Mouse (Mus musculus) embryonic facial prominence, embryonic 11.5 days (tissue): ENCODE data around the gene Syce1. TPM values are rescaled to one million over a fixed set of nuclear protein-coding genes. Genes with fewer than 3 reads are reported as not detected.
A peak's percentile ranks its signal among the peaks of the same experiment; 100 is the strongest.

Experiments used
- ATAC-seq: fragments of 200-750 bp; cut with Nextera tagmentation; replicated peaks from 2 replicates; pipeline ENCODE4 v1.8.0; 2017; ENCODE audit warnings: low read depth; ENCODE audit not compliant: insufficient number of reproducible peaks, low FRiP score, low TSS enrichment
- DNase-seq: peaks from one replicate; pipeline ENCODE4 v3.0.0-alpha.2; 2015; ENCODE audit warnings: low spot score
- H3K27ac ChIP-seq: fragments of 300-500 bp; sonication (generic); replicated peaks from 2 replicates; pipeline ENCODE4 v1.5.1; 2014; ENCODE audit warnings: mild to moderate bottlenecking, low read depth, low read length, control low read depth
- H3K27me3 ChIP-seq: fragments of 300-500 bp; sonication (generic); 2 replicates; pipeline ENCODE4 v1.6.1; 2014; ENCODE audit warnings: mild to moderate bottlenecking, low read length, moderate library complexity, mixed read lengths; ENCODE audit not compliant: control insufficient read depth, insufficient read depth
- H3K36me3 ChIP-seq: fragments of 300-500 bp; sonication (generic); replicated peaks from 2 replicates; pipeline ENCODE4 v1.6.1; 2014; ENCODE audit warnings: low read depth, mild to moderate bottlenecking, low read length, moderate library complexity, mixed read lengths; ENCODE audit not compliant: control insufficient read depth, insufficient read depth
- H3K4me1 ChIP-seq: fragments of 300-500 bp; sonication (generic); 2 replicates; pipeline ENCODE4 v1.6.1; 2014; ENCODE audit warnings: low read length, mixed read lengths; ENCODE audit not compliant: control insufficient read depth, insufficient read depth
- H3K4me2 ChIP-seq: fragments of 300-500 bp; sonication (generic); 2 replicates; pipeline ENCODE4 v1.6.1; 2014; ENCODE audit warnings: low read depth, mild to moderate bottlenecking, control low read depth, low read length, moderate library complexity
- H3K4me3 ChIP-seq: fragments of 300-500 bp; sonication (generic); 2 replicates; pipeline ENCODE4 v1.5.1; 2014; ENCODE audit warnings: low read depth, low read length, control low read depth
- H3K9ac ChIP-seq: fragments of 300-500 bp; sonication (generic); replicated peaks from 2 replicates; pipeline ENCODE4 v1.6.1; 2014; ENCODE audit warnings: mild to moderate bottlenecking, control low read depth, low read length
- H3K9me3 ChIP-seq: fragments of 300-500 bp; sonication (generic); replicated peaks from 2 replicates; pipeline ENCODE4 v1.6.1; 2016; ENCODE audit warnings: mild to moderate bottlenecking, low read length, inconsistent platforms, mixed read lengths; ENCODE audit not compliant: control insufficient read depth
- WGBS: fragments of 180-500 bp; shearing (Covaris S2); extraction: QIAGEN DNeasy Blood & Tissue Kit; methylation state at CpG from one replicate; pipeline ENCODE4 v1.1.7; 2014; 5-methylcytosine and 5-hydroxymethylcytosine counted together
- polyA plus RNA-seq: library from polyadenylated mRNA; unstranded; fragments of >200 nt; fragmentation: Nextera tagmentation; extraction: Ambion mirVana; gene quantifications from 2 replicates; pipeline ENCODE4 v1.2.1, GENCODE M21; 2014

The Syce1 gene
- polyA plus RNA-seq, 1 experiment from 2014 or later = 0.14 TPM

DNA sequence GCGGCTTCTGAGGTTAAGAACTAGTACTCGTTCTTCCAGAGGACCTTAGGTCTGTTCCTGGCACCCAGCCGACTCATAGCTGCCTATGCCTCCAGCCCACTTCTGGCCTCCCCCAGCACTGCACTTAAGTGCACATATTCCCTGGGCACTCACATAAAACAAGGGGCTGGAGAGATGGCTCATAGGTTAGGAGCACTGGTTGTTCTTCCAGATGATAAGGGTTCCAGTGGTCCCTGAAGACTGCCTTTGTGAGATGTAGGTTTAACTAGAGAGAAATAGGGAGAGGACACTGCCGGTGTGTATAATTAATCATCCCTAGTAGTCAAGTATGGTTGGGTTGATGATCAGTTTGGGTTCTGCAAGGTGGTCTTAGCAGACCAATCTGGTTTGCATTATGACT is 35.1 kb upstream of the Syce1 start:
- 86% methylated on average over 4 of the region's 4 CpGs for WGBS
- Histone ChIP-seq H3K4me1 (no peaks in the 10 kb centered on the region), H3K27me3 (no peaks in the 10 kb centered on the region), H3K9ac (no peak overlapping the region), H3K4me3 (no peak overlapping the region), H3K4me2 (no peak overlapping the region), H3K36me3 (no peaks in the 10 kb centered on the region), H3K27ac (no peak overlapping the region), H3K9me3 (no peaks in the 10 kb centered on the region)
- ATAC-seq (no peak), DNase-seq (no peak)

DNA sequence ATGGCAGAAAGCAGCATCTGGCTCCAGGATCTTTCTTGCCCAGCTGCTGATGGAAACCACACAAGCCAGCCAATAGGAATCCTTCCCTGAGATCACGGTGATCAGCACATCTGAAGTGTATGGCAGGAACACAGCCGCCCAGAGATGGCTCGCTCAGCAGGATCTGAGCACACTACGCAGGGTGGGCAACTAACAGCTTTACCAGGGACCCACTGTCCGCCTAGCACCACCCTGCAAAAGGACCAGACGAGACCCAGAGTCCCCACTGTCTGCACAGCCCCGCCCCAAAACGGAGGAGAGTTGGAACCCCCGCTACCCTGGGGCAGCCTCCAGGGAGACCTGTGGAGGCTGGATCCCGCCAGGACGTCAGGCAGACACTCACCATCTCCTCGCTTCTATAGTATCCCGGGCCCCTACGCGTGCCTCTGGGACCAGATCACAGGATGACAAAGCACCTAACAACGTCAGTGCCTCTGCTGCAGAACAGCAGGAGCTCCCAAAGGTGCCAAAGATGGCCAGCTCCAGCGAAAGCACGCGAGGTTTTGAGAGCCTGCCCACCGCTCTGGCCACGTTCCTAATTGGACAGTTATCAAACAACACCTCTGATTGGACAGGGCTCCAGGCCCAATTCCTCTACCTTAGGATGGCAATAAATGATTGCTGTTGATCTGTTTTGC is 34.1 kb upstream of the Syce1 start, which contains the start of gene Zfp941:
Zfp941 (minus strand) TSS at position 526 of the 677 bp plus-strand sequence.
- peak within 1 kb of the TSS; percentile 55 for H3K4me3 ChIP-seq

DNA sequence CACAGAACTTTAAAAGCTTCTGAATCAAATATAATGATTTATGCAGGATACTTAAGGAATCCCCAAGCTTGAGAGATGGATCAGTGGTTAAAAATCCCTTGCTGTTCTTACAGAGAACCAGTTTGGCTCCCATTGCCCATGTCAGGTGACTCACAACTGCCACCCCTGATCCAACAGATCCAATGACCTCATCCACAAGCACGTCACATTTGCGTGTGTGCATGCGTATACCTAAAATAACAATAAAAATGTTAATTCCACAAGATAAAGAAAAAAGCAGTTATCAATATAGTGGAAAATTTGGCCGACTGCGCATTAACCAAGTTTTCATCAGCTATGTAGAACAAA is 33.6 kb upstream of the Syce1 start:
- 50% methylated on average over 5 of the region's 5 CpGs for WGBS
- no peaks in the 10 kb centered on the region for H3K4me1 ChIP-seq
- H3K36me3 ChIP-seq = no peaks in the 10 kb centered on the region
- DNase-seq (no peak), ATAC-seq (no peak)
- H3K4me2 ChIP-seq = peak overlapping the region; percentile 72
- H3K27ac ChIP-seq = no peak overlapping the region
- no peaks in the 10 kb centered on the region for H3K9me3 ChIP-seq
- H3K4me3 ChIP-seq = peak overlapping the region; percentile 55
- no peaks in the 10 kb centered on the region for H3K27me3 ChIP-seq
- H3K9ac ChIP-seq = no peak overlapping the region

More for the DNA sequence above, 34.1 kb upstream of the Syce1 start, which contains the start of gene Zfp941:
- 1% methylated on average over 20 of the region's 21 CpGs for WGBS
- H3K9ac ChIP-seq = peak within 1 kb of the TSS; percentile 67
- no peaks in the 10 kb centered on the region for H3K36me3 ChIP-seq
- H3K4me2 ChIP-seq = peak within 1 kb of the TSS; percentile 72
- no peaks in the 10 kb centered on the region for H3K9me3 ChIP-seq
- no peaks in the 10 kb centered on the region for H3K27me3 ChIP-seq
- no peak within 1 kb of the TSS for H3K27ac ChIP-seq
- DNase-seq (peak; percentile 77), ATAC-seq (peak; percentile 91)
- no peaks in the 10 kb centered on the region for H3K4me1 ChIP-seq

DNA sequence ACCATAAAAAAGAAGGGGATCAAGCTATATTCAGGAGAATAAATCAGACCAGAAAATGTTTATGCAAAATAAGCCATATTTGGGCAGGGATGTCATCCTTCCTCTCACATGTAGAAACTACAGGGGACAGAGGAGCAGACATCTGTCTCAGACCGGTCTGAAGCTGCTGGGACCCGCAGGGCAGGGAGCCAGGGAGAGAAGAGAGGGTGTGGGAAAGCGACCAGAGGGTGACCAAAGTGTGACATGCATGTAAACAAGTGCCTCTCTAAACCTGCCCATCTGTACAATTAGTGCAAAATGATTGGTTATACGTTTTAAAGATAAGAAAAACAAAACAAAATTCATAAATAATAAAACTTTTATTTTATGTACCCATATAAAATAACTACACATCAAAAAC is 32.5 kb upstream of the Syce1 start:
- WGBS = 80% methylated on average over 4 of the region's 4 CpGs

DNA sequence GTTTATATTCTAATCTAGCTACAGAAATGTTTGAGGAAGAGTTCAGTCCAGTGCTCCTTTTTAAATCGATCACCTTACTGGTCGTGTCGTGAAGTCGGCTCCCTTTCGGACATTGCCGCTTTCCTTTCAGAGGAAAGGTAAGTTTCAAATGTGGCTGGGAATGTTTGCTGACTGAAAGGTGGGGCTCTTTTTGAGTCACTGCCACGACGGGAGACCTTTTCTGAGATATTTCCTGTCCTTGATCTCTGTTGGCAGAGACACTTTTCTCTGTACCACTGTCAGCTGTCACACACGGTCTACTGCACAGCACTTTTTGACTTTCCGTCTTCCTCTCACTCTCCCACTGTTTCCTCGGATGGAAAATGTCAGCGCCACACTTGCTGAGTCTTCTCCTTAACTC is 25.2 kb upstream of the Syce1 start:
- H3K36me3 ChIP-seq = no peaks in the 10 kb centered on the region
- H3K9me3 ChIP-seq = no peaks in the 10 kb centered on the region
- no peak overlapping the region for H3K4me3 ChIP-seq
- no peak for ATAC-seq
- H3K4me2 ChIP-seq = no peak overlapping the region
- H3K9ac ChIP-seq = no peak overlapping the region
- 92% methylated on average over 12 of the region's 12 CpGs for WGBS
- H3K27me3 ChIP-seq = no peaks in the 10 kb centered on the region
- H3K4me1 ChIP-seq = no peaks in the 10 kb centered on the region
- no peak for DNase-seq
- H3K27ac ChIP-seq = no peak overlapping the region

More for the DNA sequence above, 32.5 kb upstream of the Syce1 start:
- no peaks in the 10 kb centered on the region for H3K27me3 ChIP-seq
- H3K9ac ChIP-seq = no peak overlapping the region
- no peaks in the 10 kb centered on the region for H3K4me1 ChIP-seq
- no peaks in the 10 kb centered on the region for H3K36me3 ChIP-seq
- no peak overlapping the region for H3K4me3 ChIP-seq
- H3K4me2 ChIP-seq = no peak overlapping the region
- DNase-seq = no peak
- ATAC-seq = no peak
- no peak overlapping the region for H3K27ac ChIP-seq
- H3K9me3 ChIP-seq = no peaks in the 10 kb centered on the region

- DNase-seq = no peak
- WGBS = 87% methylated on average over 13 of the region's 13 CpGs
Measured at GRCm38 (mm10) chr7:140811714-140812113, 24.1 kb upstream of the Syce1 start.

DNA sequence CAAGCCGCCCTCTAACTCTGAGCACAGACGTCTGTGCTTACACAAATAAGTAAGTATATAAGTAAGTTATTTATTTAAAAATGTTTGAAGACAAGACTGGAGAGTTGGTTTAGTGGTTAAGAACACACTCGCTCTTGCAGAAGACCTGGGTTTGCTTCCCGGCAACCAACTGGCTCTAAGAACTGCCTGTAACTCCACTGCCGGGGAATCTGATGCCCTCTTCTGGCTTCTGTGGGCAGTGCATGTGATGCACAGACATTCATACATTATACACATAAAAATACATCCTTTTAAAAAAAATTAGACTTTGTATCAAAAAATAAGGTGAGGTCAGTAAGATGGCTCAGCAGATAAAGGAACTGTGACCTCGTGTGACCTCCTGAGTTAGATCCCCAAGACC is 22.8 kb upstream of the Syce1 start:
- Histone ChIP-seq H3K36me3 (no peaks in the 10 kb centered on the region), H3K9ac (no peak overlapping the region), H3K4me2 (no peak overlapping the region), H3K27ac (no peak overlapping the region), H3K27me3 (no peaks in the 10 kb centered on the region), H3K9me3 (no peaks in the 10 kb centered on the region), H3K4me3 (no peak overlapping the region), H3K4me1 (no peaks in the 10 kb centered on the region)
- no peak for ATAC-seq
- no peak for DNase-seq
- 89% methylated on average over 6 of the region's 6 CpGs for WGBS

More at GRCm38 (mm10) chr7:140811714-140812113, 24.1 kb upstream of the Syce1 start:
- Histone ChIP-seq H3K27me3 (no peaks in the 10 kb centered on the region), H3K9me3 (no peaks in the 10 kb centered on the region), H3K36me3 (no peaks in the 10 kb centered on the region), H3K9ac (no peak overlapping the region), H3K27ac (no peak overlapping the region), H3K4me3 (no peak overlapping the region), H3K4me1 (no peaks in the 10 kb centered on the region), H3K4me2 (no peak overlapping the region)
- no peak for ATAC-seq

DNA sequence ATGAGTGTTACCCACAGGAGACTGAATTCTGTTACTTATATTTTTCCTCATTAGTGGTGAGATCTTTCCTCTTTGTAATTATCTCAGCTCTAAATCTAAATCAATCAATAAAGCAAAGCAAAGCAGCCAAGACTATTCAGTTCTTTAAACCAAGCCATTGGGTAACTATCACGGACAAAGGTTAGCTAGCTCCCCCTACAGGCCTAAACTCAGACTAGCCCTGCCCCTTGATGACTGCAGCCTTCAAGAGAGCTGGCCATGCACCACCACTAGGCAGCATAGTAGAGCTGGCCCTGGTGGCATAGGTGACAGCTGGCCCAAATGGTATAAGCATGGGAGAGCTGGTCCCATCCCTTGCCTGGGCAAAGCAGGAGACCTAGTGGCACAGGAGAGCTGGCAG is 18.1 kb upstream of the Syce1 start:
- H3K4me1 ChIP-seq = no peaks in the 10 kb centered on the region
- H3K4me2 ChIP-seq = no peak overlapping the region
- peak; percentile 47 for DNase-seq
- WGBS = 8% methylated on average over 1 of the region's 1 CpGs
- H3K4me3 ChIP-seq = no peak overlapping the region
- H3K27me3 ChIP-seq = no peaks in the 10 kb centered on the region
- no peaks in the 10 kb centered on the region for H3K9me3 ChIP-seq
- no peak overlapping the region for H3K27ac ChIP-seq
- ATAC-seq = 0 out of 2 replicates have a peak, but pooled peaks have one; percentile 48
- no peaks in the 10 kb centered on the region for H3K36me3 ChIP-seq
- H3K9ac ChIP-seq = no peak overlapping the region
